22 mouse cellular contexts compared by ENCODE assay signal in genomic region chr11:64208306-64208705, GRCm38 (mm10).
DNase-seq lines count a peak whose midpoint lies in the region; ATAC-seq and TF ChIP-seq lines count a peak whose summit lies in the region.
"Had no signal": no experiment of that assay in that cellular context is flagged by ENCODE, and none has a peak within 500 bp of the region (broad histone marks: within the 10 kb centered on the region; RNA-seq: fewer than 3 reads in every experiment).

No protein-coding gene starts in this region.

- WGBS in intestine, embryonic 14.5 days = 69% methylated on average over 2 of the region's 2 CpGs
- WGBS in intestine, embryonic 15.5 days = 66% methylated on average over 2 of the region's 2 CpGs

- no peaks in the 10 kb centered on the region for H3K36me3 ChIP-seq in intestine, embryonic 14.5 days (ENCODE audit: control insufficient read depth, insufficient read depth, low read length)
- no peaks in the 10 kb centered on the region for H3K36me3 ChIP-seq in intestine, embryonic 15.5 days
- H3K36me3 ChIP-seq: forebrain, embryonic 15.5 days; heart, embryonic 15.5 days; hindbrain, embryonic 15.5 days had no signal

- TF ChIP-seq CTCF in brain, embryonic 14.5 days (IDR thresholded peaks at IDR 0.05; ENCODE audit: borderline replicate concordance, extremely low read depth, insufficient read depth, insufficient read length) = no peak

- H3K4me2 ChIP-seq in intestine, embryonic 14.5 days (ENCODE audit: low read length) = no peak overlapping the region
- H3K4me2 ChIP-seq in intestine, embryonic 15.5 days (replicated peaks) = no peak overlapping the region
- H3K4me2 ChIP-seq: forebrain, embryonic 15.5 days; heart, embryonic 11.5 days; heart, embryonic 15.5 days; hindbrain, embryonic 15.5 days had no signal

- no peaks in the 10 kb centered on the region for H3K9me3 ChIP-seq in intestine, embryonic 14.5 days (ENCODE audit: control insufficient read depth, low read length)
- H3K9me3 ChIP-seq in intestine, embryonic 15.5 days = no peaks in the 10 kb centered on the region
- H3K9me3 ChIP-seq: forebrain, embryonic 15.5 days; heart, embryonic 15.5 days; hindbrain, embryonic 15.5 days had no signal

- no peak for ATAC-seq in intestine, embryonic 14.5 days (replicated peaks; ENCODE audit: low FRiP score, low TSS enrichment, low read depth)
- no peak for ATAC-seq in intestine, embryonic 15.5 days
- ATAC-seq: activated CD4-positive, CD25-positive, alpha-beta regulatory T cell, adult 4 months; forebrain, embryonic 15.5 days; Patski had no signal

- H3K4me1 ChIP-seq in intestine, embryonic 14.5 days (replicated peaks; ENCODE audit: control insufficient read depth, insufficient read depth, low read length) = no peaks in the 10 kb centered on the region
- no peaks in the 10 kb centered on the region for H3K4me1 ChIP-seq in intestine, embryonic 15.5 days (replicated peaks)

- no peak overlapping the region for H3K4me3 ChIP-seq in intestine, embryonic 14.5 days (ENCODE audit: low read depth, low read length)
- no peak overlapping the region for H3K4me3 ChIP-seq in intestine, embryonic 15.5 days (replicated peaks)
- H3K4me3 ChIP-seq: forebrain, embryonic 15.5 days; heart, adult 2 months; heart, embryonic 15.5 days; hindbrain, embryonic 15.5 days had no signal

- peak; percentile 33 for DNase-seq in embryo, embryonic 10.5 days (ENCODE audit: low spot score)
- no peak for DNase-seq in embryo, embryonic 10 days (ENCODE audit: low spot score)
- DNase-seq in intestine, embryonic 14.5 days (ENCODE audit: low spot score) = peak; percentile 10
- peak; percentile 64 for DNase-seq in brain, embryonic 14.5 days (ENCODE audit: low read depth)
- DNase-seq in retina, embryonic 14.5 days (ENCODE audit: low spot score) = peak; percentile 43
- no peak for DNase-seq in gastrocnemius, postnatal 10 days
- no peak for DNase-seq in cerebellum, postnatal 4 days (ENCODE audit: low spot score in 2 of 2)
- DNase-seq: adrenal gland, postnatal 14 days; cerebellum, adult 11-12 months; cerebellum, adult 9-10 months; cerebellum, postnatal 25 days; gastrocnemius, postnatal 14 days; heart, adult 2 months; heart, postnatal 14 days; kidney, adult 11 months had no signal

- no peaks in the 10 kb centered on the region for H3K27me3 ChIP-seq in intestine, embryonic 14.5 days (replicated peaks; ENCODE audit: control insufficient read depth, insufficient read depth, low read length)
- H3K27me3 ChIP-seq in intestine, embryonic 15.5 days (replicated peaks) = no peaks in the 10 kb centered on the region
- H3K27me3 ChIP-seq: forebrain, embryonic 15.5 days; heart, embryonic 15.5 days; hindbrain, embryonic 15.5 days; Patski had no signal

- no peak overlapping the region for H3K27ac ChIP-seq in intestine, embryonic 14.5 days (ENCODE audit: low read depth)
- H3K27ac ChIP-seq in intestine, embryonic 15.5 days = no peak overlapping the region
- H3K27ac ChIP-seq: forebrain, embryonic 15.5 days; heart, adult 2 months; heart, embryonic 15.5 days; hindbrain, embryonic 15.5 days had no signal

- H3K9ac ChIP-seq in intestine, embryonic 14.5 days (ENCODE audit: low read length) = no peak overlapping the region
- no peak overlapping the region for H3K9ac ChIP-seq in intestine, embryonic 15.5 days
- H3K9ac ChIP-seq: forebrain, embryonic 15.5 days; heart, embryonic 15.5 days; hindbrain, embryonic 15.5 days had no signal

- TF ChIP-seq POLR2A in brain, embryonic 14.5 days (IDR thresholded peaks at IDR 0.05; ENCODE audit: borderline replicate concordance, extremely low read depth, insufficient read depth, insufficient read length, poor library complexity, severe bottlenecking) = no peak

Comparison
In these comparisons a context has a peak if more than half of its experiments do, and no peak if none do; other contexts are left out.
1. DNase-seq: peak in embryo, embryonic 10.5 days (single experiment), intestine, embryonic 14.5 days (single experiment), brain, embryonic 14.5 days (single experiment) and retina, embryonic 14.5 days (single experiment); none in embryo, embryonic 10 days (single experiment), gastrocnemius, postnatal 10 days (single experiment) and cerebellum, postnatal 4 days (0 of 2).